Comparison of ENCODE assay signal across 15 mouse cellular contexts in the genomic region with DNA sequence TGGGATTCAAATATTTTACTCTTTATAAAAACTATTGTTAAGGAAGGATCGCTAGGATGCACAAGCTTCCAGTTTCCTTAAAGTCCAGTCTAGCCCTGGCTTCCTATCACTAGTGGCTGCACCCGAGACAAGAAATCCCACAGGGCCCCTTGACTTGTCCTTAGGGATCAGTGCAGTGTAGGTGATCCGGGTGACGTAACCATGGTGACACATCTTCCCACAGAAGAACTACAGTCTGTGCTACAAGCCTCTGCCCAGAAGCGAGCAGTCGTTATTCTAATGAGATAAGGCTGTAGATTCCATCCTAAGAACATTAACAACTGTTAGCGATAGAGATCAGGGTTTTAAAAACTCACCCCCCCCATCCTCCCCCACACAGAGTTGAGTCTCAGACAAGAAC. TPM values are rescaled to one million over a fixed set of nuclear protein-coding genes. Genes with fewer than 3 reads are reported as not detected.
A peak's percentile ranks its signal among the peaks of the same experiment; 100 is the strongest.
DNase-seq lines count a peak whose midpoint lies in the region; ATAC-seq and TF ChIP-seq lines count a peak whose summit lies in the region.
"Had no signal": no experiment of that assay in that cellular context is flagged by ENCODE, and none has a peak within 500 bp of the region (broad histone marks: within the 10 kb centered on the region; RNA-seq: fewer than 3 reads in every experiment).

No protein-coding gene starts in this region.

- H3K27me3 ChIP-seq in forebrain, embryonic 15.5 days, result no peaks in the 10 kb centered on the region
- H3K27me3 ChIP-seq in midbrain, embryonic 13.5 days, result no peaks in the 10 kb centered on the region
- H3K27me3 ChIP-seq: kidney, embryonic 15.5 days had no signal

- H3K9ac ChIP-seq in forebrain, embryonic 15.5 days (replicated peaks), result no peak overlapping the region
- no peak overlapping the region for H3K9ac ChIP-seq in midbrain, embryonic 13.5 days (replicated peaks)
- H3K9ac ChIP-seq: kidney, embryonic 15.5 days had no signal

- H3K4me1 ChIP-seq in forebrain, embryonic 15.5 days, result peaks cover 6% of the 10 kb centered on the region
- peaks cover 14% of the 10 kb centered on the region for H3K4me1 ChIP-seq in midbrain, embryonic 13.5 days (replicated peaks)
- H3K4me1 ChIP-seq: kidney, embryonic 15.5 days had no signal

- 33% methylated on average over 7 of the region's 7 CpGs for WGBS in forebrain, embryonic 15.5 days
- 31% methylated on average over 7 of the region's 7 CpGs for WGBS in midbrain, embryonic 13.5 days

- intact Hi-C loops in left cerebral cortex, adult 2 months (cut with DNase I), result loop anchor here (2.0 kb wide), 1 partner anchor 62 kb away; no protein-coding TSS in a partner anchor
- intact Hi-C loops in left cerebral cortex, postnatal 36 days (cut with DNase I), result loop anchor here (10.0 kb wide), 1 partner anchor 60 kb away; a partner anchor contains a TSS

- no peak for DNase-seq in left cerebral cortex, adult 2 months (ENCODE audit: extremely low spot score in 1 of 2, low spot score in 2 of 2)
- DNase-seq in left cerebral cortex, postnatal 36 days (ENCODE audit: low spot score in 2 of 2), result no peak
- peak; percentile 16 for DNase-seq in retina, postnatal 7 days (ENCODE audit: low read depth, low spot score)
- DNase-seq in spleen, adult 12 weeks (ENCODE audit: low spot score), result no peak
- DNase-seq: thymus, postnatal 14 days had no signal

- H3K36me3 ChIP-seq in forebrain, embryonic 15.5 days, result no peaks in the 10 kb centered on the region
- H3K36me3 ChIP-seq in midbrain, embryonic 13.5 days, result no peaks in the 10 kb centered on the region
- H3K36me3 ChIP-seq: heart, embryonic 10.5 days; kidney, embryonic 15.5 days had no signal

- 0 out of 2 replicates have a peak, but pooled peaks have one; percentile 19 for ATAC-seq in forebrain, embryonic 15.5 days (replicated peaks)
- peak; percentile 70 for ATAC-seq in midbrain, embryonic 13.5 days
- no peak for ATAC-seq in megakaryocyte-erythroid progenitor cell, adult 5-6 weeks (replicated peaks; ENCODE audit: low FRiP score, low TSS enrichment, poor library complexity, severe bottlenecking)
- ATAC-seq: activated CD4-positive, CD25-positive, alpha-beta regulatory T cell, adult 4 months had no signal

- H3K4me3 ChIP-seq in left cerebral cortex, adult 2 months, result no peak overlapping the region
- H3K4me3 ChIP-seq in forebrain, embryonic 15.5 days, result no peak overlapping the region
- no peak overlapping the region for H3K4me3 ChIP-seq in midbrain, embryonic 13.5 days (replicated peaks)
- H3K4me3 ChIP-seq: heart, embryonic 10.5 days; kidney, embryonic 15.5 days had no signal

- TF ChIP-seq CTCF in left cerebral cortex, adult 2 months (IDR thresholded peaks at IDR 0.05), result no peak

- peak overlapping the region; percentile 61 for H3K27ac ChIP-seq in left cerebral cortex, adult 2 months
- no peak overlapping the region for H3K27ac ChIP-seq in forebrain, embryonic 15.5 days (replicated peaks)
- H3K27ac ChIP-seq in midbrain, embryonic 13.5 days, result no peak overlapping the region
- H3K27ac ChIP-seq: heart, embryonic 10.5 days; kidney, embryonic 15.5 days had no signal

- no peak overlapping the region for H3K4me2 ChIP-seq in forebrain, embryonic 15.5 days (replicated peaks)
- H3K4me2 ChIP-seq in midbrain, embryonic 13.5 days (replicated peaks), result no peak overlapping the region
- H3K4me2 ChIP-seq: kidney, embryonic 15.5 days; liver, embryonic 11.5 days had no signal

- H3K9me3 ChIP-seq in forebrain, embryonic 15.5 days, result no peaks in the 10 kb centered on the region
- no peaks in the 10 kb centered on the region for H3K9me3 ChIP-seq in midbrain, embryonic 13.5 days
- H3K9me3 ChIP-seq: heart, embryonic 10.5 days; kidney, embryonic 15.5 days had no signal

RNA-seq across cellular contexts. Expression of a gene that starts 4.5 kb away (rescaled TPM):
- not detected for total RNA-seq in left cerebral cortex, adult 2 months (2021)
- not detected for total RNA-seq in left cerebral cortex, postnatal 36 days (2021)
- polyA plus RNA-seq in forebrain, embryonic 15.5 days (2015; fragmentation: Nextera tagmentation; extraction: Ambion mirVana), result 0.28 TPM in 1 of 2 replicates, not detected in the other
- polyA plus RNA-seq in midbrain, embryonic 13.5 days (2015; fragmentation: Nextera tagmentation; extraction: Ambion mirVana), result 0.30 and 0.83 TPM in 2 replicates
- total RNA-seq in megakaryocyte-erythroid progenitor cell, adult 5-6 weeks (2014; fragmentation: Nextera tagmentation), result not detected in 2 replicates
- not detected in 2 replicates for total RNA-seq in megakaryocyte-erythroid progenitor cell, adult 5-6 weeks (2017)
- total RNA-seq: gastrocnemius, adult 8-10 months; hematopoietic stem cell, adult 5-6 weeks; monocyte, adult 5-6 weeks had no signal
- polyA plus RNA-seq: activated CD4-positive, CD25-positive, alpha-beta regulatory T cell, adult 4 months; kidney, embryonic 15.5 days; liver, embryonic 11.5 days had no signal

RNA-seq across cellular contexts. Expression of a gene that starts 56.0 kb away (rescaled TPM):
- 1 to 10 TPM; 3.3 to 3.5 TPM for total RNA-seq in left cerebral cortex, adult 2 months (2021)
- 1 to 10 TPM; 2.6 to 3.6 TPM for total RNA-seq in left cerebral cortex, postnatal 36 days (2021)
- not detected in 2 replicates for polyA plus RNA-seq in forebrain, embryonic 15.5 days (2015; fragmentation: Nextera tagmentation; extraction: Ambion mirVana)
- 0.07 TPM in 1 of 2 replicates, not detected in the other for polyA plus RNA-seq in midbrain, embryonic 13.5 days (2015; fragmentation: Nextera tagmentation; extraction: Ambion mirVana)
- not detected in 2 replicates for total RNA-seq in megakaryocyte-erythroid progenitor cell, adult 5-6 weeks (2014; fragmentation: Nextera tagmentation)
- not detected in 2 replicates for total RNA-seq in megakaryocyte-erythroid progenitor cell, adult 5-6 weeks (2017)
- total RNA-seq: hematopoietic stem cell, adult 5-6 weeks; monocyte, adult 5-6 weeks had no signal
- polyA plus RNA-seq: activated CD4-positive, CD25-positive, alpha-beta regulatory T cell, adult 4 months; heart, embryonic 10.5 days had no signal

RNA-seq across cellular contexts. Expression of a gene that starts 58.0 kb away (rescaled TPM):
- 10 to 100 TPM; 35.9 to 36.6 TPM for total RNA-seq in left cerebral cortex, adult 2 months (2021)
- 10 to 100 TPM; 42.0 to 43.0 TPM for total RNA-seq in left cerebral cortex, postnatal 36 days (2021)
- polyA plus RNA-seq in forebrain, embryonic 15.5 days (2015; fragmentation: Nextera tagmentation; extraction: Ambion mirVana), result 22.1 and 22.3 TPM in 2 replicates
- 21.7 and 21.8 TPM in 2 replicates for polyA plus RNA-seq in midbrain, embryonic 13.5 days (2015; fragmentation: Nextera tagmentation; extraction: Ambion mirVana)
- 16.2 and 19.9 TPM in 2 replicates for total RNA-seq in megakaryocyte-erythroid progenitor cell, adult 5-6 weeks (2014; fragmentation: Nextera tagmentation)
- 21.6 and 22.3 TPM in 2 replicates for total RNA-seq in megakaryocyte-erythroid progenitor cell, adult 5-6 weeks (2017)
